Mouse (Mus musculus) hindbrain, postnatal 0 days (tissue): ENCODE measurements around the gene Prkca. TPM values are rescaled to one million over a fixed set of nuclear protein-coding genes. Genes with fewer than 3 reads are reported as not detected.

ENCODE experiments used
- ATAC-seq: fragments of 200-750 bp; cut with Nextera tagmentation; 2 replicates; pipeline ENCODE4 v1.8.0; 2017; ENCODE audit warnings: mild to moderate bottlenecking, moderate TSS enrichment, moderate library complexity
- DNase-seq: peaks from one replicate; pipeline ENCODE4 v3.0.0-alpha.2; 2015; ENCODE audit warnings: low spot score
- H3K27ac ChIP-seq: fragments of 300-500 bp; sonication (generic); 2 replicates; pipeline ENCODE4 v1.5.1; 2014; ENCODE audit warnings: mild to moderate bottlenecking
- H3K27me3 ChIP-seq: fragments of 300-500 bp; sonication (generic); 2 replicates; pipeline ENCODE4 v1.6.1; 2014; ENCODE audit warnings: low read length, mixed read lengths; ENCODE audit not compliant: insufficient read depth
- H3K36me3 ChIP-seq: fragments of 300-500 bp; sonication (generic); 2 replicates; pipeline ENCODE4 v1.6.1; 2014; ENCODE audit warnings: low read length, mixed read lengths; ENCODE audit not compliant: insufficient read depth
- H3K4me1 ChIP-seq: fragments of 300-500 bp; sonication (generic); 2 replicates; pipeline ENCODE4 v1.6.1; 2014; ENCODE audit warnings: antibody characterized with exemption, low read length, mixed read lengths; ENCODE audit not compliant: insufficient read depth
- H3K4me2 ChIP-seq: fragments of 300-500 bp; sonication (generic); 2 replicates; pipeline ENCODE4 v1.6.1; 2014; ENCODE audit warnings: low read depth, mild to moderate bottlenecking, low read length, moderate library complexity, mixed read lengths
- H3K4me3 ChIP-seq: fragments of 300-500 bp; sonication (generic); 2 replicates; pipeline ENCODE4 v1.5.1; 2014; ENCODE audit warnings: low read length
- H3K9ac ChIP-seq: fragments of 300-500 bp; sonication (generic); replicated peaks from 2 replicates; pipeline ENCODE4 v1.6.1; 2014; ENCODE audit warnings: mild to moderate bottlenecking, low read length, moderate library complexity, mixed read lengths
- H3K9me3 ChIP-seq: fragments of 300-500 bp; sonication (generic); 2 replicates; pipeline ENCODE4 v1.6.1; 2016; ENCODE audit warnings: low read length, mixed read lengths
- CTCF ChIP-seq: IDR thresholded peaks from 2 replicates; pipeline ENCODE4 v1.5.1; 2016; ENCODE audit warnings: antibody characterized with exemption, control low read depth, low read depth
- whole genome bisulfite sequencing: fragments of 180-500 bp; shearing (Covaris S2); extraction: QIAGEN DNeasy Blood & Tissue Kit; methylation state at CpG from one replicate; pipeline ENCODE4 v1.1.7; 2014; 5-methylcytosine and 5-hydroxymethylcytosine counted together
- polyA plus RNA-seq: library from polyadenylated mRNA; unstranded; fragments of >200 nt; fragmentation: Nextera tagmentation; extraction: Ambion mirVana; gene quantifications from 2 replicates; pipeline ENCODE4 v1.2.1, GENCODE M21; 2015
- total RNA-seq: library from RNA; depleted of rRNA; stranded (reverse); fragments of >200 nt; gene quantifications from 2 replicates; pipeline ENCODE4 v1.2.3, GENCODE M21; 2014

Gene Prkca
- total and polyA plus RNA-seq, 2 experiments from 2014 or later, result 8.0 to 25.0 TPM

DNA sequence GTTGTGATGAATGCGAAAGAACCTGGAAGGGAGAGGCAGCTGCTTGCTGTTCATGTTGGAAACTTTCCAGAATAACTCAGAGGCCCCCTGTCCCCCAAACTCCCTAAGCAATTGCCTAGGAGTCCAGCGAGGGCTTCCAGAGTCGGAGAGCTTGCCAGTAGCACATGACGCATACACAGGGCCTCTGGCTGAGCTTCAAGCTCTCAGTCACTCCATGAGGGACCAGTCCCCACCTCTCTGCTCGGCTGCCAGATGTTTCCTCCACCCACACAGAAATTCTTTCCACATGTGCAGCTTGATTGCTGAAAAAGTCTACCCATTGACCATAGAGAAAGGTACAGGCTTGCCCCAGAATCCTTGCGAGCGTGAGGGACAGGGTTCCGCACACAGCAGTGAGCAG, 128.3 kb downstream of the Prkca start:
- peak; percentile 67 for DNase-seq
- H3K27ac ChIP-seq, result 0 out of 2 replicates have a peak overlapping the region, but pooled peaks have one; percentile 11
- ATAC-seq, result no peak

DNA sequence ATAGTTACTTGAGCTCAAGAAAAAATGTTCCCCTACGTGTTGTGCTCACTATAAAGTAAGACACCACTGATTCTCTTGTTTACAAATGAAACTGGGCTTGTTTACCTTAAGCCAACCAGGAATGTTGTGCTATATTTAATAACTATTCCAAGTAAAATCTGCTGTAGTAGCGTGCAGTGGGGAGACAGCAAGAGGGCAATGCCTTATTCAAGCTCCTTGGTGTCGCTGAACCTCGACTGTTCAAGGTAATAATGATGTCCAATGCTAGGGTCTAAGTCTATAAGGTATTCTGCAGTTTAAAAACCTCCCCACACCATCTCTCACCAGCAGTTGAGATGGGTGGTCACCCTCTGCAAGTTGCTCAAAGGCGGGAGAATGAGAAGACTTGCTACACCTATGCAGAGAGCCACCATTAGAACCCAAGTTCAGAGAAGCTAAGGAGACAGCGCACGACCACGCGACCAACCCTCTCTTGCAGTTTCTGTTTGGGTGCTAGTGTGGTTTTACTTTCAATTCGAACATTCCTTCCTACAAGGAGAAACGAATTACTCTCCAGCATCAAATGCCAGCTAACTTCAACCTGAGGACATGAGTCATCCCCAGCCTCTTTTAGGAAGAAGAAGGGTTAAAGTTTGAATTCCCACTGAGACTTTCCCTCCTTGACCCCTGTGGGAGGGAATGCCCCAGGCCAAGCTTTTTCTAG, 129.1 kb downstream of the Prkca start:
- ATAC-seq (no peak), DNase-seq (no peak)
- 86% methylated on average over 11 of the region's 11 CpGs for WGBS
- peaks cover 8% of the 10 kb centered on the region; the same call in 1 of the 2 replicates for H3K4me1 ChIP-seq
- H3K9me3 ChIP-seq, result no peaks in the 10 kb centered on the region
- H3K9ac ChIP-seq, result no peak overlapping the region
- H3K27me3 ChIP-seq, result no peaks in the 10 kb centered on the region
- no peak overlapping the region for H3K4me2 ChIP-seq
- no peak overlapping the region for H3K27ac ChIP-seq
- H3K36me3 ChIP-seq, result no peaks in the 10 kb centered on the region
- TF ChIP-seq CTCF, result no peak
- H3K4me3 ChIP-seq, result no peak overlapping the region

More for the DNA sequence above, 128.3 kb downstream of the Prkca start:
- H3K4me2 ChIP-seq, result no peak overlapping the region
- H3K9ac ChIP-seq, result no peak overlapping the region
- no peaks in the 10 kb centered on the region for H3K9me3 ChIP-seq
- H3K4me3 ChIP-seq, result no peak overlapping the region
- H3K36me3 ChIP-seq, result no peaks in the 10 kb centered on the region
- H3K27me3 ChIP-seq, result no peaks in the 10 kb centered on the region
- no peak for TF ChIP-seq CTCF
- WGBS, result 42% methylated on average over 8 of the region's 8 CpGs
- H3K4me1 ChIP-seq, result peaks cover 8% of the 10 kb centered on the region; the same call in 1 of the 2 replicates

DNA sequence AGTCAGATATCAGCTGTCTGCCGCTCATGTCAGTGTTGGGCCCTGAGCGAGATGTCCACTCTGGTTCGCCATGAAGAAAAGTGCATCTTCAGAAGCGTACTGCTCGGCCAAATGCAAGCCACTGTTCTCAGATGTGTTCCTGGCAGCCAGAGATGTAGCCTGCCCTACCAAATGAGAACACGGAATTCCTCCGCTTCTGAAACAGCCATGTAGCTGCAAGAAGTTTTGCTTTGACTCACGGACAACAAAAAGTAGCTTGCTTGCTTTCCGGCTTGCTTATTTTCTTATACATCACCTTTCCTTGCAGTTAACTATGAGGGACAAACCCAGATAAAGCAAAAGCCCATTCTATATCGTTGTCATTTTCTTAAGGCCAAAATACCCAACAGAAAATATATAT, 129.9 kb downstream of the Prkca start:
- Histone ChIP-seq H3K9me3 (no peaks in the 10 kb centered on the region), H3K27me3 (no peaks in the 10 kb centered on the region), H3K36me3 (no peaks in the 10 kb centered on the region), H3K4me1 (peaks cover 8% of the 10 kb centered on the region; the same call in 1 of the 2 replicates), H3K4me3 (no peak overlapping the region), H3K9ac (no peak overlapping the region), H3K4me2 (no peak overlapping the region), H3K27ac (no peak overlapping the region)
- no peak for ATAC-seq
- no peak for TF ChIP-seq CTCF
- WGBS, result 94% methylated on average over 10 of the region's 10 CpGs
- DNase-seq, result no peak

DNA sequence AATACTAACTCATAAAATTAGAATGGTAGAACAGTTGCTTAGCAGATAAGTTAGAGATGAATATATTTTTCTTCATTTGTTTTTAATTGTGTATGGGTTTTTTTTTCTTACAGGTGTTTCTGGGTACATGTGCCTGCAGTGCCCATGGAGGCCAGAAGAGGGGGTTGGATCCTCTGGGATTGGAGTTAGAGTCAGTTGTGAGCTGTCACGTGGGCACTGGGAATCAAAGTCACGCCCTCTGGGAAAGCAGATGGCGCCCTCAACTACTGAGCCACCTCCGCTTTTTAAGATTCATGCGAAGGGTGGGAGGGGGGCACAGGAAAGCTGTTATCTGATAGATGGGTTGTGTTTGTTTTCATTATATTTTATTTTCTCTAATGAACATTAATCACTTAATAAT, 131.1 kb downstream of the Prkca start:
- H3K4me1 ChIP-seq, result peaks cover 8% of the 10 kb centered on the region; the same call in 1 of the 2 replicates
- H3K36me3 ChIP-seq, result no peaks in the 10 kb centered on the region
- no peak overlapping the region for H3K4me2 ChIP-seq
- 85% methylated on average over 5 of the region's 5 CpGs for WGBS
- DNase-seq (no peak), ATAC-seq (no peak)
- no peaks in the 10 kb centered on the region for H3K9me3 ChIP-seq
- peak; percentile 28 for TF ChIP-seq CTCF
- no peaks in the 10 kb centered on the region for H3K27me3 ChIP-seq
- H3K27ac ChIP-seq, result no peak overlapping the region
- H3K4me3 ChIP-seq, result no peak overlapping the region
- H3K9ac ChIP-seq, result no peak overlapping the region

DNA sequence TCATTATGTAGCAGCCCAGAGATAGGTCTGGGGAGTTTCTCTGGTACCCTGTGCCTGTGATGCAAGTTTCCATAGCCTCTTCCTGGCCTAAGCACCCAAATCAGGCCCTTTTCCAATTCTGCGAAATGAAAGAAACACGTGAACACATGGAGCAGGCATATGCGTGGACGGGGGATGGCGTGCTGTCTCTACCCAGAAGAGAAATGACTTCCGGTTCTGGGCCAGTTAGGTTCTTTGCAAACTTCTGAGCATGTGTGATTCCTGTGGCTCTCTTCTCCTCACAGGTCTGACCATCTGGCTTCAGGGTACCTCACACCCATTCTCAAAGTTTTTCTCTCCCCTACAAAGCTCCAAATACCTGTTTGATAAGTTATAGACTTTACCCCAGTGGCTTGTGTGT, 131.7 kb downstream of the Prkca start:
- ATAC-seq (no peak), DNase-seq (no peak)
- H3K36me3 ChIP-seq, result no peaks in the 10 kb centered on the region
- no peaks in the 10 kb centered on the region for H3K9me3 ChIP-seq
- WGBS, result 93% methylated on average over 6 of the region's 6 CpGs
- peaks cover 8% of the 10 kb centered on the region; the same call in 1 of the 2 replicates for H3K4me1 ChIP-seq
- H3K4me2 ChIP-seq, result no peak overlapping the region
- TF ChIP-seq CTCF, result no peak
- no peak overlapping the region for H3K27ac ChIP-seq
- H3K4me3 ChIP-seq, result no peak overlapping the region
- H3K27me3 ChIP-seq, result no peaks in the 10 kb centered on the region
- H3K9ac ChIP-seq, result no peak overlapping the region

DNA sequence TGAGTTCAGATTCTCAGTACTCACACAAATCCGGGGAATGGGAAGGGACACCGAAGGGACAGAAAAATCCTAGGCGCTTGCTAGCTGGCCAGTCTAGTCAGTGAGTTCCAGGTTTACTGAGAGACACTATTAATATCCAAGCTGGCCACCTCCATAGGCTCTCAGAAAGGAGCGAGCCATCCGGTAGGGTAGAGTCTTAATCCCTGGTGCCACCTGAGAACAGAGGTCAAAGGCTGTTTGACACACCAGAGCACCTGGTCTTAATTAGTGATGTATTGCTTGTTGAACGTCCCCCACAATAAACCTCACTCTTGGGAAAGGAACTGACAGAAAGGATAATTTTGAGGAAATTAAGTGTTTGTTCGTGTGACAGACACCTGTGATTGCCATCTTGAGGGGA, 133.0 kb downstream of the Prkca start:
- H3K9ac ChIP-seq, result no peak overlapping the region
- no peaks in the 10 kb centered on the region for H3K9me3 ChIP-seq
- ATAC-seq (no peak), DNase-seq (no peak)
- H3K4me1 ChIP-seq, result peaks cover 4% of the 10 kb centered on the region; the same call in 1 of the 2 replicates
- no peak overlapping the region for H3K4me3 ChIP-seq
- H3K27me3 ChIP-seq, result no peaks in the 10 kb centered on the region
- TF ChIP-seq CTCF, result no peak
- no peaks in the 10 kb centered on the region for H3K36me3 ChIP-seq
- no peak overlapping the region for H3K4me2 ChIP-seq
- H3K27ac ChIP-seq, result no peak overlapping the region
- WGBS, result 91% methylated on average over 7 of the region's 7 CpGs

DNA sequence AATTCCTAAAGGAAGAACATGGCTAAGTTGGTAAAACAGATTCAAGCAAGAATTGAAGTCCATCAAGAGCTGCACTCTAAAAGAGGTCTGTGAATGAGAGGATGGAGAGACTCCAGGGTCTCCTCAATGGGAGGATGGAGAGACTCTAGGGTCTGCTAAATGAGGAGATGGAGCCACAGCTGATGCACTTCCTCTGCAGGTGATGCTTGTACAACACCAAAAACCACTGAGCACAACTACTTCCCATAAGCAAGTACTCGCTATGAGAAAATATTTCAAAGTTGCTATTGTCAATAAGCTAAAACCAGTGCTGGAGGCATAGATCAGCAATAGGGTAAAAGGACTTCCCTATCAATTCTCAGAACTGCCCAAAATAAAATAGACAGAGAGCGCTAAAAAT, 137.1 kb downstream of the Prkca start:
- H3K4me2 ChIP-seq, result no peak overlapping the region
- no peaks in the 10 kb centered on the region for H3K27me3 ChIP-seq
- no peaks in the 10 kb centered on the region for H3K36me3 ChIP-seq
- H3K9ac ChIP-seq, result no peak overlapping the region
- no peak for TF ChIP-seq CTCF
- DNase-seq (no peak), ATAC-seq (no peak)
- no peaks in the 10 kb centered on the region for H3K9me3 ChIP-seq
- no peak overlapping the region for H3K27ac ChIP-seq
- H3K4me3 ChIP-seq, result no peak overlapping the region
- 96% methylated on average over 2 of the region's 2 CpGs for WGBS
- H3K4me1 ChIP-seq, result peaks cover 15% of the 10 kb centered on the region
